ENCODE assay signal across 27 mouse cellular contexts in the genomic region with DNA sequence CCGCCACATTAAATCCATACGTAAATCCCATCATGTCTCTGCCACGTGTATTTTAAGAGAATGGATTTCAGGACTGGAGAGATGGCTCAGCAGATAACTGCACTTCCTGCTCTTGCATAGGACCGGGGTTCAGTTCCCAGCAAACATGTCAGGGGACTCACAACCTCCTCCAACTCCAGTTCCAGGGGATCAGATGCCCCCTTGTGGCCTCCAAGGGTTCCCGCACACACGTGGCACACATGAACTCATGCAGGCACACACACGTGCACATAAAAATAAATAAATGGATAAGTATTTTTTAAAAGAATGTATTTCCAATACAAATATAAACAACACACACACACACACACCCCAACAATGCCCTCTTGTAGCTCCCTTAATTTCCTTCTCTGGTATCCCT. TPM values are rescaled to one million over a fixed set of nuclear protein-coding genes. Genes with fewer than 3 reads are reported as not detected.
DNase-seq lines count a peak whose midpoint lies in the region; ATAC-seq and TF ChIP-seq lines count a peak whose summit lies in the region.
"Had no signal": no experiment of that assay in that cellular context is flagged by ENCODE, and none has a peak within 500 bp of the region (broad histone marks: within the 10 kb centered on the region; RNA-seq: fewer than 3 reads in every experiment).

No protein-coding gene starts in this region.

- ATAC-seq in midbrain, postnatal 0 days (ENCODE audit: low FRiP score) = no peak
- ATAC-seq in midbrain, embryonic 15.5 days (replicated peaks) = no peak
- ATAC-seq: activated CD4-positive, CD25-positive, alpha-beta regulatory T cell, adult 4 months had no signal

- no peak overlapping the region for H3K4me2 ChIP-seq in midbrain, postnatal 0 days (ENCODE audit: low read depth, low read length, poor library complexity, severe bottlenecking)
- H3K4me2 ChIP-seq in midbrain, embryonic 15.5 days = no peak overlapping the region
- H3K4me2 ChIP-seq: hindbrain, embryonic 15.5 days; limb, embryonic 13.5 days; midbrain, embryonic 12.5 days had no signal

- DNase-seq in gastrocnemius, adult 2 months = no peak
- no peak for DNase-seq in gastrocnemius, postnatal 36 days
- no peak for DNase-seq in layer of hippocampus, adult 2 months (ENCODE audit: low spot score in 2 of 2)
- no peak for DNase-seq in layer of hippocampus, postnatal 14 days (ENCODE audit: low spot score in 2 of 2)
- DNase-seq in midbrain, postnatal 0 days (ENCODE audit: low spot score) = no peak
- DNase-seq in spleen, adult 12 weeks (ENCODE audit: low spot score) = no peak
- DNase-seq: adrenal gland, postnatal 10 days; B cell, adult 2 months; heart, adult 11 months; heart, postnatal 36 days; kidney, adult 11 months; right cerebral cortex, postnatal 14 days had no signal

- H3K4me3 ChIP-seq in gastrocnemius, adult 2 months = no peak overlapping the region
- no peak overlapping the region for H3K4me3 ChIP-seq in layer of hippocampus, adult 2 months
- H3K4me3 ChIP-seq in midbrain, postnatal 0 days (ENCODE audit: low read depth, low read length) = no peak overlapping the region
- no peak overlapping the region for H3K4me3 ChIP-seq in midbrain, embryonic 15.5 days
- H3K4me3 ChIP-seq: forebrain, embryonic 10.5 days; hindbrain, embryonic 15.5 days; limb, embryonic 13.5 days; midbrain, embryonic 12.5 days; myocyte had no signal

- intact Hi-C loops in gastrocnemius, adult 2 months (cut with DNase I) = loop anchor here (10.0 kb wide), 1 partner anchor 162 kb away; no protein-coding TSS in a partner anchor
- intact Hi-C loops in gastrocnemius, postnatal 36 days (cut with DNase I) = no loop called here

- H3K4me1 ChIP-seq in midbrain, postnatal 0 days (ENCODE audit: insufficient read depth, low read length) = no peaks in the 10 kb centered on the region
- no peaks in the 10 kb centered on the region for H3K4me1 ChIP-seq in midbrain, embryonic 15.5 days
- H3K4me1 ChIP-seq: hindbrain, embryonic 15.5 days had no signal

- whole genome bisulfite sequencing in midbrain, postnatal 0 days = 95% methylated on average over 7 of the region's 7 CpGs
- 98% methylated on average over 7 of the region's 7 CpGs for WGBS in midbrain, embryonic 15.5 days

- H3K9me3 ChIP-seq in midbrain, postnatal 0 days (ENCODE audit: low read length) = no peaks in the 10 kb centered on the region
- H3K9me3 ChIP-seq in midbrain, embryonic 15.5 days = no peaks in the 10 kb centered on the region
- H3K9me3 ChIP-seq: forebrain, embryonic 10.5 days; hindbrain, embryonic 15.5 days; limb, embryonic 13.5 days; midbrain, embryonic 12.5 days had no signal

- peak; percentile 16; the same call in 1 of the 2 replicates for TF ChIP-seq CTCF in gastrocnemius, adult 2 months (IDR thresholded peaks at IDR 0.05)
- peak; percentile 55 for TF ChIP-seq CTCF in layer of hippocampus, adult 2 months (conservative IDR thresholded peaks at IDR 0.05)
- peak; percentile 25; the same call in 1 of the 2 replicates for TF ChIP-seq CTCF in midbrain, postnatal 0 days (IDR thresholded peaks at IDR 0.05)

- no peaks in the 10 kb centered on the region for H3K27me3 ChIP-seq in midbrain, postnatal 0 days (ENCODE audit: insufficient read depth, low read length)
- H3K27me3 ChIP-seq in midbrain, embryonic 15.5 days (replicated peaks) = no peaks in the 10 kb centered on the region
- H3K27me3 ChIP-seq: hindbrain, embryonic 15.5 days; limb, embryonic 13.5 days; midbrain, embryonic 12.5 days had no signal

- H3K36me3 ChIP-seq in midbrain, postnatal 0 days (ENCODE audit: insufficient read depth, low read length) = peaks cover 37% of the 10 kb centered on the region
- H3K36me3 ChIP-seq in midbrain, embryonic 15.5 days (replicated peaks) = no peaks in the 10 kb centered on the region
- H3K36me3 ChIP-seq: hindbrain, embryonic 15.5 days; midbrain, embryonic 12.5 days had no signal

- H3K9ac ChIP-seq in midbrain, postnatal 0 days (replicated peaks; ENCODE audit: low read length, poor library complexity, severe bottlenecking) = no peak overlapping the region
- H3K9ac ChIP-seq in midbrain, embryonic 15.5 days = no peak overlapping the region
- H3K9ac ChIP-seq: hindbrain, embryonic 15.5 days; limb, embryonic 13.5 days; midbrain, embryonic 12.5 days had no signal

- no peak overlapping the region for H3K27ac ChIP-seq in gastrocnemius, adult 2 months
- H3K27ac ChIP-seq in layer of hippocampus, adult 2 months = no peak overlapping the region
- H3K27ac ChIP-seq in midbrain, postnatal 0 days (ENCODE audit: low read depth, low read length) = no peak overlapping the region
- no peak overlapping the region for H3K27ac ChIP-seq in midbrain, embryonic 15.5 days
- H3K27ac ChIP-seq: forebrain, embryonic 10.5 days; hindbrain, embryonic 15.5 days; limb, embryonic 13.5 days; midbrain, embryonic 12.5 days had no signal

RNA-seq across cellular contexts. Expression of gene Cfap97d1, which starts 7.1 kb away (rescaled TPM):
- not detected for total RNA-seq in gastrocnemius, adult 2 months (2021)
- not detected for total RNA-seq in gastrocnemius, postnatal 36 days (2021)
- total RNA-seq in layer of hippocampus, adult 2 months (2021) = not detected
- total RNA-seq in layer of hippocampus, postnatal 14 days (2021) = not detected
- total RNA-seq in midbrain, postnatal 0 days (2014; rRNA removed) = not detected in 2 replicates
- polyA plus RNA-seq in midbrain, postnatal 0 days (2015; fragmentation: Nextera tagmentation; extraction: Ambion mirVana) = not detected in 2 replicates
- not detected in 2 replicates for polyA plus RNA-seq in midbrain, embryonic 15.5 days (2015; fragmentation: Nextera tagmentation; extraction: Ambion mirVana)
- total RNA-seq: adrenal gland, postnatal 10 days; gastrocnemius, adult 8-10 months; heart, postnatal 36 days; layer of hippocampus, postnatal 10 days; left cerebral cortex, postnatal 14 days had no signal
- polyA plus RNA-seq: activated CD4-positive, CD25-positive, alpha-beta regulatory T cell, adult 4 months; forebrain, embryonic 10.5 days; heart, embryonic 14.5 days; hindbrain, embryonic 15.5 days; limb, embryonic 13.5 days; liver, embryonic 16.5 days; midbrain, embryonic 12.5 days; myocyte; neural tube, embryonic 14.5 days; stomach, embryonic 16.5 days; thymus, postnatal 0 days had no signal

RNA-seq across cellular contexts. Expression of gene Dusp3, which starts 9.9 kb away (rescaled TPM):
- total RNA-seq in gastrocnemius, adult 2 months (2021) = 100 to 1,000 TPM; 123 to 129 TPM
- 100 to 1,000 TPM; 126 to 167 TPM for total RNA-seq in gastrocnemius, postnatal 36 days (2021)
- 100 to 1,000 TPM; 149 to 155 TPM for total RNA-seq in layer of hippocampus, adult 2 months (2021)
- total RNA-seq in layer of hippocampus, postnatal 14 days (2021) = 100 to 1,000 TPM; 156 to 159 TPM
- 36.3 and 54.3 TPM in 2 replicates for total RNA-seq in midbrain, postnatal 0 days (2014; rRNA removed)
- 44.1 and 48.5 TPM in 2 replicates for polyA plus RNA-seq in midbrain, postnatal 0 days (2015; fragmentation: Nextera tagmentation; extraction: Ambion mirVana)
- polyA plus RNA-seq in midbrain, embryonic 15.5 days (2015; fragmentation: Nextera tagmentation; extraction: Ambion mirVana) = 21.7 and 22.2 TPM in 2 replicates

RNA-seq across cellular contexts. Expression of gene Sost, which starts 10.1 kb away (rescaled TPM):
- not detected for total RNA-seq in gastrocnemius, adult 2 months (2021)
- not detected for total RNA-seq in gastrocnemius, postnatal 36 days (2021)
- total RNA-seq in layer of hippocampus, adult 2 months (2021) = not detected
- not detected for total RNA-seq in layer of hippocampus, postnatal 14 days (2021)
- total RNA-seq in midbrain, postnatal 0 days (2014; rRNA removed) = 0.11 TPM in 1 of 2 replicates, not detected in the other
- polyA plus RNA-seq in midbrain, postnatal 0 days (2015; fragmentation: Nextera tagmentation; extraction: Ambion mirVana) = 0.12 TPM in 1 of 2 replicates, not detected in the other
- not detected in 2 replicates for polyA plus RNA-seq in midbrain, embryonic 15.5 days (2015; fragmentation: Nextera tagmentation; extraction: Ambion mirVana)
- total RNA-seq: gastrocnemius, adult 8-10 months; left cerebral cortex, postnatal 14 days had no signal
- polyA plus RNA-seq: activated CD4-positive, CD25-positive, alpha-beta regulatory T cell, adult 4 months; forebrain, embryonic 10.5 days; liver, embryonic 16.5 days; neural tube, embryonic 14.5 days; stomach, embryonic 16.5 days had no signal

RNA-seq across cellular contexts. Expression of gene Mpp3, which starts 51.3 kb away (rescaled TPM):
- total RNA-seq in gastrocnemius, adult 2 months (2021) = 10 to 100 TPM; 19.4 to 34.7 TPM
- total RNA-seq in gastrocnemius, postnatal 36 days (2021) = 10 to 100 TPM; 26.4 to 33.6 TPM
- 10 to 100 TPM; 88.3 to 94.4 TPM for total RNA-seq in layer of hippocampus, adult 2 months (2021)
- total RNA-seq in layer of hippocampus, postnatal 14 days (2021) = 10 to 100 TPM; 87.4 to 93.8 TPM
- 68.2 and 71.9 TPM in 2 replicates for total RNA-seq in midbrain, postnatal 0 days (2014; rRNA removed)
- polyA plus RNA-seq in midbrain, postnatal 0 days (2015; fragmentation: Nextera tagmentation; extraction: Ambion mirVana) = 53.9 and 54.7 TPM in 2 replicates
- 60.1 and 62.9 TPM in 2 replicates for polyA plus RNA-seq in midbrain, embryonic 15.5 days (2015; fragmentation: Nextera tagmentation; extraction: Ambion mirVana)
